Mouse (Mus musculus) kidney, adult 2 months (tissue): Measurements from ENCODE around the gene Exoc3l.

Experiments used
- CTCF ChIP-seq: fragments of 200-500 bp; conservative IDR thresholded peaks from 2 replicates; pipeline ENCODE4 v1.5.1; 2011; ENCODE audit warnings: low read depth, mild to moderate bottlenecking, control low read depth, low read length, moderate library complexity, mixed read lengths; ENCODE audit not compliant: insufficient read depth, insufficient read length
- POLR2A ChIP-seq: fragments of 200-500 bp; IDR thresholded peaks from one replicate; pipeline ENCODE4 v1.6.1; 2011; ENCODE audit warnings: low read depth, low read length, control low read depth

GRCm38 (mm10) chr8:105269461-105269947 is 26.4 kb downstream of the Exoc3l start, which contains the start of gene Hsf4:
- TF ChIP-seq POLR2A, result no peak
- TF ChIP-seq CTCF, result no peak
